Mouse (Mus musculus) myocyte (in vitro differentiated cells): ENCODE results near the gene Gcn1l1. TPM values are rescaled to one million over a fixed set of nuclear protein-coding genes. Genes with fewer than 3 reads are reported as not detected.

Experiments
- H3K27me3 ChIP-seq: one replicate; pipeline ENCODE4 v1.6.1; 2011; ENCODE audit not compliant: control insufficient read depth, insufficient read depth, insufficient read length
- H3K36me3 ChIP-seq: one replicate; pipeline ENCODE4 v1.6.1; 2011; ENCODE audit not compliant: control insufficient read depth, insufficient read depth
- H3K4me2 ChIP-seq: one replicate; pipeline ENCODE4 v1.6.1; 2011; ENCODE audit warnings: low read depth, control low read depth
- H3K4me3 ChIP-seq: one replicate; pipeline ENCODE4 v1.5.1; 2011; ENCODE audit warnings: mild to moderate bottlenecking, control low read depth, moderate library complexity
- H3K79me2 ChIP-seq: one replicate; pipeline ENCODE4 v1.6.1; 2011; ENCODE audit not compliant: control insufficient read depth, insufficient read depth
- H3ac ChIP-seq: one replicate; pipeline ENCODE4 v1.6.1; 2011; ENCODE audit not compliant: control insufficient read depth, insufficient read length
- CEBPB ChIP-seq: IDR thresholded peaks from 2 replicates; pipeline ENCODE4 v1.6.1; 2011; ENCODE audit warnings: mild to moderate bottlenecking, moderate library complexity; ENCODE audit not compliant: poor library complexity, insufficient read depth, severe bottlenecking
- E2F4 ChIP-seq: IDR thresholded peaks from one replicate; pipeline ENCODE4 v1.6.1; 2011; ENCODE audit warnings: mild to moderate bottlenecking, control low read depth, moderate library complexity; ENCODE audit not compliant: insufficient read depth
- MAX ChIP-seq: IDR thresholded peaks from one replicate; pipeline ENCODE4 v1.6.1; 2011; ENCODE audit warnings: low read depth, mild to moderate bottlenecking, control low read depth
- MYOD1 ChIP-seq, 3 experiments: IDR thresholded peaks; one replicate each; pipeline ENCODE4 v1.6.1; 2011; ENCODE audit warnings: control low read depth in 2 of 3, low read depth in 2 of 3, mild to moderate bottlenecking in 2 of 3, moderate library complexity in 1 of 3; ENCODE audit not compliant: insufficient read length in 2 of 3, control insufficient read depth in 1 of 3
- MYOG ChIP-seq, 3 experiments: IDR thresholded peaks; one replicate each; pipeline ENCODE4 v1.6.1; 2011; ENCODE audit warnings: control low read depth in 2 of 3, low read depth in 2 of 3, mild to moderate bottlenecking in 2 of 3; ENCODE audit not compliant: insufficient read length in 2 of 3, control insufficient read depth in 1 of 3, insufficient read depth in 1 of 3
- POLR2A ChIP-seq: IDR thresholded peaks from one replicate; pipeline ENCODE4 v1.6.1; 2011; ENCODE audit warnings: low read depth, mild to moderate bottlenecking, control low read depth, moderate library complexity; ENCODE audit not compliant: insufficient read length
- POLR2AphosphoS2 ChIP-seq: IDR thresholded peaks from one replicate; pipeline ENCODE4 v1.6.1; 2011; ENCODE audit warnings: low read depth, control low read depth; ENCODE audit not compliant: insufficient read length
- REST ChIP-seq: IDR thresholded peaks from one replicate; pipeline ENCODE4 v1.6.1; 2011; ENCODE audit warnings: mild to moderate bottlenecking, control low read depth, moderate library complexity; ENCODE audit not compliant: insufficient read depth, insufficient read length
- SRF ChIP-seq: IDR thresholded peaks from one replicate; pipeline ENCODE4 v1.6.1; 2011; ENCODE audit warnings: low read depth; ENCODE audit not compliant: control insufficient read depth, insufficient read length
- TCF12 ChIP-seq: IDR thresholded peaks from one replicate; pipeline ENCODE4 v1.6.1; 2011; ENCODE audit warnings: mild to moderate bottlenecking, control low read depth; ENCODE audit not compliant: poor library complexity, insufficient read depth, severe bottlenecking
- TCF3 ChIP-seq: IDR thresholded peaks from one replicate; pipeline ENCODE4 v1.6.1; 2011; ENCODE audit warnings: low read depth, control low read depth; ENCODE audit not compliant: insufficient read length
- USF1 ChIP-seq: IDR thresholded peaks from one replicate; pipeline ENCODE4 v1.6.1; 2011; ENCODE audit warnings: low read depth, mild to moderate bottlenecking, control low read depth, moderate library complexity
- polyA plus RNA-seq: library from polyadenylated mRNA; unstranded; fragments of >200 nt; fragmentation: generic; extraction: Trizol; gene quantifications from one replicate; pipeline ENCODE4 v1.2.1, GENCODE M21; 2012; ENCODE audit warnings: missing spikeins

The Gcn1l1 gene
- polyA plus RNA-seq, 1 experiment = 49.4 TPM

GRCm38 (mm10) chr5:115650885-115651284, 85.8 kb downstream of the Gcn1l1 start:
- TF ChIP-seq SRF = no peak
- TF ChIP-seq POLR2A = no peak
- no peak for TF ChIP-seq USF1
- no peak for TF ChIP-seq CEBPB
- TF ChIP-seq POLR2AphosphoS2 = no peak
- TF ChIP-seq E2F4 = no peak
- no peak for TF ChIP-seq MYOD1 (IDR thresholded peaks at IDR 0.05; ENCODE audit: control insufficient read depth in 1 of 3, insufficient read length in 2 of 3, low read depth in 2 of 3)
- TF ChIP-seq MAX = no peak
- no peak for TF ChIP-seq TCF12
- no peak for TF ChIP-seq TCF3
- no peak for TF ChIP-seq REST
- no peak for TF ChIP-seq MYOG (IDR thresholded peaks at IDR 0.05; ENCODE audit: control insufficient read depth in 1 of 3, insufficient read depth in 1 of 3, insufficient read length in 2 of 3, low read depth in 2 of 3)
- Histone ChIP-seq H3K36me3 (peaks cover 8% of the 10 kb centered on the region), H3K4me3 (no peak overlapping the region), H3ac (no peak overlapping the region), H3K4me2 (no peak overlapping the region), H3K79me2 (no peaks in the 10 kb centered on the region), H3K27me3 (no peaks in the 10 kb centered on the region)

DNA sequence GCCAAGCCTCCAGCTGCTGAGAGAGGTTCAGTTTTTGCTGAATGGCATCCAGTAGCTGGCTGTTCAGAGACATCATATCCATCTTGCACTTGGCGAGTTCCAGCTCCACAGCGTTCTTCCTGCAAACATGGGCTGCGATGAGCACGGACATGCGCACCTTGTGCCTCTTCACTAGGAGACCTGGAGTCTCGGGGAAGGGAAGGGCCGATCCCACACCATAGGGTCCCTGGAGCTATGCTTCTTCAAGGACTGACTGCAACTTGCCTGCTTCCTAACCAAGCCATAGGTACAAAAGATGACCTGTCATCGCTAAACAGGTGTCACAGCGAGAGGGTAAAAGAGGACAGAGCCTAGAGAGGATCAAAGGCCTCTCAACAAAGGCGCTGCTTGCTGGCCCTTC, 86.8 kb downstream of the Gcn1l1 start:
- H3K79me2 ChIP-seq = no peaks in the 10 kb centered on the region
- H3K36me3 ChIP-seq = peaks cover 3% of the 10 kb centered on the region
- no peaks in the 10 kb centered on the region for H3K27me3 ChIP-seq
- H3K4me3 ChIP-seq = peak overlapping the region; percentile 21
- no peak for TF ChIP-seq CEBPB
- peak overlapping the region; percentile 96 for H3K4me2 ChIP-seq
- no peak overlapping the region for H3ac ChIP-seq

- TF ChIP-seq REST = no peak
- TF ChIP-seq TCF3 = no peak
- peak; percentile 46 for TF ChIP-seq SRF
- peak; percentile 94 for TF ChIP-seq POLR2AphosphoS2
- no peak for TF ChIP-seq USF1
- no peak for TF ChIP-seq MYOD1 (IDR thresholded peaks at IDR 0.05; ENCODE audit: control insufficient read depth in 1 of 3, insufficient read length in 2 of 3, low read depth in 2 of 3)
- TF ChIP-seq TCF12 = no peak
- peak; percentile 94 for TF ChIP-seq POLR2A
- no peak for TF ChIP-seq E2F4
- TF ChIP-seq MYOG (IDR thresholded peaks at IDR 0.05; ENCODE audit: control insufficient read depth in 1 of 3, insufficient read depth in 1 of 3, insufficient read length in 2 of 3, low read depth in 2 of 3) = peak in 1 of 3 experiments; percentile 3
- no peak for TF ChIP-seq CEBPB
- no peak for TF ChIP-seq MAX
- no peaks in the 10 kb centered on the region for H3K36me3 ChIP-seq
- peak overlapping the region; percentile 96 for H3K4me2 ChIP-seq
- H3ac ChIP-seq = no peak overlapping the region
- H3K27me3 ChIP-seq = no peaks in the 10 kb centered on the region
- H3K4me3 ChIP-seq = peak overlapping the region; percentile 21
- no peaks in the 10 kb centered on the region for H3K79me2 ChIP-seq
Measured at GRCm38 (mm10) chr5:115652681-115653575, 87.9 kb downstream of the Gcn1l1 start.

DNA sequence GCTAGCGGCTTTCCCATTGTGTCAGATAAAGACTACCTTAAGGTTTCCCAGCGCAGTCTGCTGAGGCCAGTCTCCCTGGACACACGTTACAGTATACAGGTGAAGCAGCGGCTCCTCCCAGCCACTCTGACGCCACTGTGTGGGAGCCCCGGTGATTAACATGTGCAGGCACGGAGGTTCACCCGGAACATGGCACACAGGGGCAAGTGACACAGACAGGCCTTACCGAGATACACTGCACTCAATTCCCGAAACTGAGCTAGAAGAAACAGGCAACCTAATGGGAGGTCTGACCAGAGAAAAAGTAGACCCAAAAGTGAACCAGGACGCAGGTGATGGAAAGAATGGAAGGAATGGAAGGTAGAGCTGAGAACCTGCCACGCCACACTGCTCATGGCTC, 88.7 kb downstream of the Gcn1l1 start:
- no peak overlapping the region for H3K4me3 ChIP-seq
- H3ac ChIP-seq = no peak overlapping the region
- no peak for TF ChIP-seq POLR2AphosphoS2
- TF ChIP-seq USF1 = no peak
- no peak for TF ChIP-seq TCF3
- no peak for TF ChIP-seq TCF12
- TF ChIP-seq E2F4 = no peak
- TF ChIP-seq POLR2A = no peak
- TF ChIP-seq MYOD1 (IDR thresholded peaks at IDR 0.05; ENCODE audit: control insufficient read depth in 1 of 3, insufficient read length in 2 of 3, low read depth in 2 of 3) = no peak
- no peak for TF ChIP-seq SRF
- H3K27me3 ChIP-seq = peaks cover 2% of the 10 kb centered on the region
- no peaks in the 10 kb centered on the region for H3K36me3 ChIP-seq
- no peak overlapping the region for H3K4me2 ChIP-seq
- no peaks in the 10 kb centered on the region for H3K79me2 ChIP-seq

- Histone ChIP-seq H3K4me2 (no peak overlapping the region), H3K27me3 (peaks cover 19% of the 10 kb centered on the region), H3K79me2 (no peaks in the 10 kb centered on the region), H3K36me3 (no peaks in the 10 kb centered on the region), H3K4me3 (no peak overlapping the region), H3ac (no peak overlapping the region)
- TF ChIP-seq TCF12 = no peak
- TF ChIP-seq REST = no peak
- no peak for TF ChIP-seq SRF
- no peak for TF ChIP-seq MYOG (IDR thresholded peaks at IDR 0.05; ENCODE audit: control insufficient read depth in 1 of 3, insufficient read depth in 1 of 3, insufficient read length in 2 of 3, low read depth in 2 of 3)
- TF ChIP-seq POLR2AphosphoS2 = no peak
- TF ChIP-seq MYOD1 (IDR thresholded peaks at IDR 0.05; ENCODE audit: control insufficient read depth in 1 of 3, insufficient read length in 2 of 3, low read depth in 2 of 3) = no peak
- no peak for TF ChIP-seq USF1
- no peak for TF ChIP-seq E2F4
- TF ChIP-seq CEBPB = no peak
- TF ChIP-seq POLR2A = no peak
- no peak for TF ChIP-seq TCF3
- no peak for TF ChIP-seq MAX
Measured at GRCm38 (mm10) chr5:115656677-115657076, 91.6 kb downstream of the Gcn1l1 start.
